Mouse (Mus musculus): ENCODE data around the gene Cemip.

Cemip gene

DNA sequence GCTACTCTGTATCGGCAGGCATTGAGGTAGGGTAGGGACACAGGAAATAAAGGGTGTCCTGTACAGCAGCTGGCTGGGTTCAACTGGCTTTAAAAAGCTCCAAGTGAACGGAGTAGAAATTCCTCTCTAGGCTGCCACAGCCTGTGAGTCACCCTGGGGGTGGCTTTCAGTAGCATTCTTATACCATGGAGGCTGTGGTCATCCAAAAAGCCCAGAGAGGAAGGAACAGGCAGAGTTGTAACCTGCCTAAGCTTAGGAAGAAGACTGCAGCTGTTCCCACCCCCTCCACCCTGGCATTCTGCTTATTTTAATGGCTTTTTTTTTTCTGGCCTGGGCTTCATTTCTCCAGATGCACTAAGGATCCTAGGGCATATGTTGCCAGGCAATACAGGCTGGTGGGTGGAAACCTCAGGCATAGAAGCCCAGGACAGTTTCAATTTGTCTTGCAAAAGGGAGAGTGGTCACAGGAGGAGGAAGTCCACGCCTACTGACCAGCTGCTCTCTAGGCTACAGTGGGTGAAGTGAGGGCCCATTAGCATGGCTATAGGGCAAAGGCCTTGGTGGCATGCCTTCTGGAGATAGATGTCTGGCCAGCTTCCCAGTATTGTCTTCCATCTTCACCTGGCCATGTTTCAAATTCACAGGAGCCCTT is 57.1 kb downstream of the Cemip start:
- in situ Hi-C loops (cut with MboI, MseI): no loop called here

GRCm38 (mm10) chr7:84028368-84028767 is 57.9 kb downstream of the Cemip start:
- in situ Hi-C loops (cut with MboI, MseI): no loop called here

DNA sequence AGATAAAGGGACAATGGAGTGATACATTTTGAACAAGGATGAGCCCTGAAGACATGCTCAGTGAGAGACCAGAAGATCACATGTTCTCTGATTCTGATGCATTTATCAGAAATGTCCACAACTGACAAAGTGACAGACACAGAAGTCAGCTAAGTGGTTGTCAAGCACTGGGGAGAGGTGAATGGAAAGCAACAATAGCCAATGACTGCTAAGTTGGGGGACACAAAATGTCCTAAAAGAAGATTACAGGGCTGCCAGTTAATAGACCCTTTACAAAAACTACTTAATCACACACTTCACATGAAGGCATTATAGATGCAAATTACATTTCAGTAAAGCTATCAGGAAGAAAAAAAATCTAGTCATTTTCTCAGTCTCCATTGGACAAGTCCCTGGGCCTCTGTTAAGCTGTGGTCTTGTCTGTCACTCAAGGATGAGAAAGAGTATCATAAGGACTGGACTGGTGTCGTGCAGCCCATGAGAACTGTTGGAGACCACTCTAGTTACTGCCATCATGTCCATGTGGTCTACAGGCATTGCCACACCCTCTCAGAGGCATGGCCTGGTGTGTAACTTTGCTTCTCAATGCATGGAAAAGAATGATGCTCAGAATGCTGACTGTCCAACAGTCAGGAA is 59.2 kb downstream of the Cemip start:
- in situ Hi-C loops (cut with MboI, MseI): no loop called here

DNA sequence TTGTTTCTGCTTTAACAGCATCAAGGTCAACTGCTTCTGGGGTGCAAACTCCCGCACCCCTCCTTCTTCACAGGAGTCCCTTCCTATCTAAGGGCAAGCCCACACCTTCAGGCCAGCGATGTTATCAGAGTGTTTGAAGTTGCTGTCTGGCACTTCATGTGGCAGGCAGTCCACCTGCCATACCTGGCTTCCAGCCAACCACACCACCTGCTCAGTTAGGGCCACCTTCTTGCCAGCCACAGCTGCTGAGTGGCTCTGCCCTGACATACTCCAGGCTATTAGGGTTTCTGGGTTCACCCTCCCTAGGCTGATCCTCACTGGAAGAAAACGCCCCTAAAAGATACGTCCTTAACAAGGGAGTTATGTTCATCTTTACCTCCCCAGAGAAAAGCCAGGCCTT is 60.2 kb downstream of the Cemip start:
- in situ Hi-C loops (cut with MboI, MseI): no loop called here

DNA sequence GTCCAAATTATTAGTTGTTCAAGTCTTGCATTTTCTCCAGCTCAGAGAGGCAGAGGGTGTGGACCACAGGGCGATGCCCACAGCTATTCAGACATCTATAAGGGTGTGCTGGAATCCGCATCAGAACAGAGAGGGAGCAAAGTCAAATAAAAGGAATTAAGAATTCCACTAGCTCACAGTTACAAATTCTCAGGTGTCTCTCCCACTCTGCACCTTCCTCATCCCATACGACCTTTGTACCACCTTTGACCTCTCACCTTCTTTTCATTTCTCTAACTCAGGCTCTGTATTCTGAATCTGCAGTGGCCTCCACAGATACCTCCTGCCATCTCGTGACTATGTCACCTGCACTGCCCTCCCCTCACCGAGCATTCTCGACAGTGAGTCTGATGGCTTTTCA is 62.8 kb downstream of the Cemip start:
- in situ Hi-C loops (cut with MboI, MseI): no loop called here

- in situ Hi-C loops (cut with MboI, MseI): no loop called here
These were observed 63.8 kb downstream of the Cemip start for GRCm38 (mm10) chr7:84022462-84022861.

DNA sequence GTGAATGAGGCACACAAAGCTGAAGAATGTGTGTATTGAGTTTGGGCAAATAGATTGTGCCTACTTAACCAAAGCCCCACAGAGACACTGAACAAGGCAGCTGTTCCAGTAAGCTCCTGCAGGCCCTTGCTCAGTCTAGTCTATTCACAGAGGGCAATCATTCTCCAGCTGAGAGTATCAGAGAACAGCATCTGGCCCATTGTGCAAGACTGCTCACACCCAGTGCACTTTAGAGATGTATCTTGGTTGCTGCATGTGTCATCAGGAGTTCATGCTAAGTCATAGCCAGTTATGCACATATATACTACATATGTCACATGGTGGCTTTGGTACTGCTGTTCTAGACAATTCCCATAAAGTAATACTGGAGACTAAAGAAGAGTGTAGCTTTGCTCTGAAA is 66.9 kb downstream of the Cemip start:
- in situ Hi-C loops (cut with MboI, MseI): no loop called here

DNA sequence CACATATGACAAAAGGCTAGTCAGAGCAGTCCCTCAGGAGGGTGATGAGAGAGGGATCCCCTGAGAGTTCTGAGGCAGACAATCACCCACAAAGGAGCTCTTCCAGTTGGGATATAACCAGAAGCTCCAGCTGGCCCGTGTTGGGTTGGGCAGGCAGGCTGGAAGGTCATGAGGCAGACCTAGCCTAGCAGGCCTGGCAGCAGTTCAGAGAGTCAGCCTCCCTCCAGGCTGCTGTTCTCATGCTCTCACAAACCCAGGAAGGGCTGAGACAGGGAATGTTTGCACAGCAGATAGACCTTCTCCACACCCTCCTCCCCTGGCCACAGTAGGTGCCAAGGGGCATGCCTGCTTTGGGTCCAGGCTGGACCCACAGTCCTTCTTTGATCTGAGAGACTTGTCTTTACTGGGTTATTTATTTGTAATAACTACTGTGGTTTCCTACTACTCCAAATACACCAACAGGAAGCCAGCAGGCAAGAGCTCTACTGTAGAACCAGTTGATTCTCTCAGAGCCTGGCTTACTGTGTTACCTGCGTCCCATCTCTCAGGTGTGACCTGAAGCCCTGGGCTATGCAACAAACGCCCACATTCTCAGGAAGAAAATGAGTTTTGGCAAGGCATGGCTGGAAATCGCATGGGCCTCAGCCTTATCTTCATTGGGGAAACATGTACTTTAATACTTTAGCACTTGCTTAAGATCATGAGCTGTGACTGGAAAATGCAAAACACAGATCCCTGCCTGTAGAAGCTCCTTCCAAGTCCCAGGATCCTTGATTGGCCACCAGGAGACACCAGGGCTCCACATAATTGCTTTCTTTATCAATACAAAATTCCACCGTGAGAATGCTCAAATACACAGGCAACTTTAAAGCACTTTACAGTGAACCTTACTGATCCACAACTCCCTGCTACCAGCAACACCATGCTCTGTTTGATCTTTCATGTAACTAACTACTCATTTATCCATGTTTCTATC is 67.7 kb downstream of the Cemip start:
- in situ Hi-C loops (cut with MboI, MseI): no loop called here

- in situ Hi-C loops (cut with MboI, MseI): no loop called here
These were observed 71.3 kb downstream of the Cemip start for GRCm38 (mm10) chr7:84015050-84015449.

DNA sequence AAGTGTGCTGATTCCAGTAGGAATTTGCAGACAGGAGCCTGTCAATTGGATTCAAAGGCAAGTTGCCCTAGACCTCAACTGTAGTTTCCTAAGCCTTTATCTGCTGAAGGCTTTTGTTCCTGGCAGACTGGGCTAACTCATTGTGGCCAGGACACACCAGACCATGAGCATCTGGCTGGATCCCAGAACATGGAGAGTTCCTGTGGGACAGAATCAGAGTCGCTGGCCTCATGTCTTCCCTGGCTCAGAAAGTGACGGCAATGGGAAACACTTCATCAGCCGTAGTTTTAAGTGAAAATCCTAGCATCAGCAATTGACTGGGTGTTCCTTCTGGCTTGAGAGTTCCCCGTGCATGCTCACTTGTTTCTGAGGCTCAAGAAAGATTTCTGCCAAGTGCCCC is 72.6 kb downstream of the Cemip start:
- in situ Hi-C loops (cut with MboI, MseI): no loop called here

- in situ Hi-C loops (cut with MboI, MseI): no loop called here
These were observed 81.9 kb downstream of the Cemip start for GRCm38 (mm10) chr7:84004357-84004756.

DNA sequence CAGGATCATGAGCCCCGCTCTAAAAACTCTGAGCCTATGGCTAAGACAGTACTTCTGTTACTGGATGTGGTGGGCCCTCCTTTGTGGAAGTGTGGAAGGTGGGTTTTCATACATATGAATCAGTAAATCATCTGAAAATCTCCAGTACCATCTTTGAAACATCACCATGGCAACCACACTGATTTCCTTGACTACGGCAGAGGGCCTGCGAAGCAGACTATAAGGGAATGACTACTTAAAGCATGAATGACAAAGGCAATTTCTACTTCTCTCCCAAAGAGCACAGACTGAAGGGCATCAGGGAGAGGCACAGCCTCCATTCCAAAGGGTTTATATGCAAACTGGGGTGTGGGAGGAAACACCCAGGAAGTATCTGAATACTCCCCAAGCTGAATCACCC is 84.8 kb downstream of the Cemip start:
- in situ Hi-C loops (cut with MboI, MseI): no loop called here

DNA sequence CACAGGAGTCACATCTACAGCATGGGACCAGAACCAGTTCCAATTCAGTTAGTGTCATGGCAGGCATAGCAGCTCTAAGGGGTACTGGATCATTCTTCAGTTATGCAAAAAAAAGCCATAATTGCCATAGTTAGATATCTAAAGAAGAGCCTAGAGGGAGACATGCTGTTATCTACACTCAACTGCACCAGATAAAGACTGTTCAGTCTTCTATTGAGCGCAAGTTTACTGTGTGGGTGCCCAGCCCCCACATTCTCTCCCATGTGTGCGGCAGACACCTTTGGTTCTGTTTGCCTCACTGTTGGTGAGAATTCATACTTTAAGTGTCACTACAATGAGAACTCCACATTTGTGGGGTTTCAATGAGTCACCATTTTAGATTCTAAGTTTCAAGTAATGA is 85.6 kb downstream of the Cemip start:
- in situ Hi-C loops (cut with MboI, MseI): no loop called here

DNA sequence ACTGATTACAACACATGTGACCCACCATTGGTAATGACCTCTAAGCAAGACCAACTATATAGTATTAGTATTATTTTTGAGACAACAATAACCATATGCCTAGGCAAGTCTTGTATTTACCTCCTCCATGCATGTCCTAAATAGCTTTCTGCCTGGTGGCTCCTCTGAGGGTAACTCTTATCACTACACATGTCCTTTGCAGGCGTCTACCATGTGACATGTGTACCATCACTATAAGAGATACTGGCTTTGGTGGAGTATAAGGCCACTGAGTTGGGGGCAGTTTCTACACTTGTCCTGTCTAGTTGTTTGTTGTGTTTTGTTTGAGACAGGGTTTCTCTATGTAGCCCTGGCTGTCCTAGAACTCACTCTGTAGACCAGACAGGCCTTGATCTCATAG is 86.7 kb downstream of the Cemip start:
- in situ Hi-C loops (cut with MboI, MseI): no loop called here

DNA sequence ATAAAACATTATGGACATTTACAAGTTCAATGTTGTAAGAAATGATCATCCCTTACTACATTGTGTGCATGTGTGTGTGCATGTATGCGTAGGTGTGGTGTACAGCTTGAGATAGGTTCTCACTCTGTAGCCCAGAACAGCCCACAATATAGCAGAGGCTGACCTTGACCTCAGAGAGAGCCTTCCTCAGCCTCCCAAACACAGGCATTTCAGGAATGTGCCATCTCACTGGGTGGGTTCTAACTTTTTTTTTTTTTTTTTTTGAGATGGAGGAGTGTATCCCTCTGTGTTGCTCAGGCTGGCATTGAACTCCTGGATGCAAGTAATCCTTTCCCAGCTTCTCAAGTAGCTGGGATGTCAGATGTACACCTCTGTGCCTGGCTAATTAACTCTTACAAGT is 92.0 kb downstream of the Cemip start:
- in situ Hi-C loops (cut with MboI, MseI): no loop called here

DNA sequence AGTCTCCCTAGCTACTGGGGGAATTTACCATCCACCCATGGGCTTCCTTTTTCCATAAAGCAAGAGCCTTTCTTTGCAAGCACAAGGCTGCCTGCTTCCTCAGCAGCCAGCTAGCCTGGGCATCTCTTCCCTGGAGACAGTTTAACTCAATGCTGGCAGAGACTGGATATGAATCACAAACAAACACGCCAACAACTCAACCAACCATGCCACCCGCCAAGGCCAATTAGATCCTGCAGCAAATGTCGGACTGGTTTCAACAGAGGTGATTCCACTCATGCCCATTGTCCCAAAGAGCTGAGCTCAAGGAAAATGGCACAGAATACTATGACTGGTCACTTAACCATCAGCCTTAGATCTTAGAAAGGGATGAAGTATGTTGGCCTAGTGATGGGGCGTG is 97.0 kb downstream of the Cemip start:
- in situ Hi-C loops (cut with MboI, MseI): no loop called here

DNA sequence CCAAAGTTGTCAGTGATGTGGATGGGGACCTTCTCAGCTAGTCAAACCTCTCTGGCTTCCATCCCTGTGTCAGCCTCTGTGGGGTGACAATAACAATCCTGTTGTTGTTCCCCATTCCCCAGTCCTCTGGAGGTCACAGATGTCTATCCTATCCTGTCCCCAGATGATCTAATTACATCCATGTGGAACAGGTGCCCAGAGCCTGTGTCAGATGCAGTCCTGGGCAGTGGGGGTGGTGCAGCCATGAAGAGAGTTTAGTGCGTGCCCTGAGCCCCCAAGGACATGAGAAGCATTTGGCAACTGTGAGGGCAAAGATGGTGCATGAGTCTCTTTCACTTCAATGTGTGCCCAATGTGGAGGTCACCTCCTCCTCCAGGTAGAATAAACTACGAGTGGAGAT is 100.6 kb downstream of the Cemip start:
- in situ Hi-C loops (cut with MboI, MseI): no loop called here

DNA sequence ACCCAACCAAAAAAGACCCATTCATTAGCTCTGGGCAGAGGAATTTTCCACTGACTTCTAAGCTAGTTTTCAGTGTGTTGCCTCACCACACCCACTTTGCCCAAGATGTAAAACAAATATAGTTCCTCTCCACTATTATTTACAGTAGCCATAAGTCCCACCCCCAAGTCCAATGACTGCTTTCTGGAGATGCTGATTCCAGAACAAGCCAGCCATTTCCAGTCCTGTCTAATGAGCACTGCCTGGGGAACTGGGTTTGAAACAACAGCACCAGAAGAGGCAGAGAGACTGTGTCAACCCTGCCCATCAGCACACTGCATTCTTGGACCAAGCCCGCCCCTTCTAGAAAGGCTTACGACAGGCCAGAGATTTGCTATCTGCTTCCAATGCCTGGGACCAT is 103.7 kb downstream of the Cemip start:
- in situ Hi-C loops (cut with MboI, MseI): no loop called here

GRCm38 (mm10) chr7:83978945-83979536 is 107.3 kb downstream of the Cemip start:
- in situ Hi-C loops (cut with MboI, MseI): no loop called here

DNA sequence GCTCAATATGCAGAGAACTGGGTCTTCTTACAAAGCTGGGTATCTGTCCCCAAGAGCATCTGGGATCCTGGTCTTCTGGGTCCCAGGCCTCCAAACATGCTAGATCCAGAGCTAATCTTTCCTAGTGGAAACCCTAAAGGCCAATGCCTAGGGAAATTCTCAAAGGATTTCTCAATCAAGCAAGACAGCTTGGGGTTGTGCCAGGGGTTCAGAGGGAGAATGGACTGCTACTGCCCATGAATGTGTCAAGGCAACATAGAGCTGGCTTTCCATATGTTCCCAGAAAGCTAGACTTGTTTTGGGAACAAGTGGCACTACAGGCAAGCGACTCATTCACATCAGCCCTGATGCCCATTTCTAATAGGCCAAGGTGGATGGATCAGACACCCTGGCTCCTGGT is 107.9 kb downstream of the Cemip start:
- in situ Hi-C loops (cut with MboI, MseI): no loop called here

DNA sequence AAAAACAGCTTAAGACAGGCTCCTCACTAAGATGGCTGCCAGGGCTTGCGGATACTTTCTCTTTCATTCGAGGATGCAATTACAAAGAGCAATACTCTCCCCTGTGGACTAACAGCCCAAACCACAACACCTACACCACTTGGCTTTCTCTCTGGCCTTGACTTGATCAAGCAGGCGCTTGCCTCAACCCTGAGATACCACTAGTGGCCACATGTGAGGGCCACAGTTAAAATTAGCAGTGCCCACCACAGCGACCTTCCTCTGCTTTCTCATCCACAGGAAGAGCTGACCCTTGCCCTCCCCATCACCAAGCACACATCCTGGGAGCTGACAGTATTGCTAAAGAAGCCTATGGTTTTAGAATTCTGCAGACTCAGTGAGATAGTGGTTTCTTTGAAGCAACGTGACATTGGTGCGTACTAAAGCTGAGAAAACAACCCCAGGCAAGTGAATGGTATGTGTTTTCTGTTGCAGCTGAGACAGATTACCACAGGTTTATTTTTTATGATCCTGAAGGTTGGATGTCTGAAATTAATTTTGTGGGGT is 109.8 kb downstream of the Cemip start:
- in situ Hi-C loops (cut with MboI, MseI): no loop called here

- in situ Hi-C loops (cut with MboI, MseI): no loop called here
These were observed 111.0 kb downstream of the Cemip start for GRCm38 (mm10) chr7:83975283-83975682.
